Mouse (Mus musculus): ENCODE measurements around the gene Gm13697. TPM values are rescaled to one million over a fixed set of nuclear protein-coding genes. Genes with fewer than 3 reads are reported as not detected.
"Not testable (repeated sequence)": the region's sequence is repeated elsewhere in the genome, so short reads cannot be mapped to it uniquely, and the experiment has no call there.

Gene Gm13697
- polyA plus RNA-seq (2015; fragmentation: Nextera tagmentation; extraction: Ambion mirVana), result not detected in 2 replicates

- not testable (repeated sequence) for H3K9me3 ChIP-seq; ATAC-seq (ENCODE audit: insufficient number of reproducible peaks, low FRiP score, low TSS enrichment, low read depth); H3K4me3 ChIP-seq; H3K4me2 ChIP-seq; H3K4me1 ChIP-seq; H3K27me3 ChIP-seq; H3K36me3 ChIP-seq; H3K9ac ChIP-seq; H3K27ac ChIP-seq
- whole genome bisulfite sequencing, result no CpG with 5 or more reads among the region's 6 CpGs
Observed at GRCm38 (mm10) chr2:83984443-83984842, at the start of gene Gm13697. Gm13697 (plus strand) TSS chr2:83984743.

GRCm38 (mm10) chr2:83940931-83941361, 43.6 kb upstream of the Gm13697 start, which contains the start of gene Zswim2:
Zswim2 (minus strand) TSS chr2:83941228.
- no peaks in the 10 kb centered on the region for H3K27me3 ChIP-seq
- under 1% methylated on average over 20 of the region's 20 CpGs for WGBS
- H3K27ac ChIP-seq, result no peak within 1 kb of the TSS
- H3K9me3 ChIP-seq, result no peaks in the 10 kb centered on the region
- peak within 1 kb of the TSS; percentile 41 for H3K4me2 ChIP-seq
- peak within 1 kb of the TSS; percentile 23 for H3K4me3 ChIP-seq
- no peaks in the 10 kb centered on the region for H3K36me3 ChIP-seq
- no peak for ATAC-seq (ENCODE audit: insufficient number of reproducible peaks, low FRiP score, low TSS enrichment, low read depth)
- no peak within 1 kb of the TSS for H3K9ac ChIP-seq
- peaks cover 5% of the 10 kb centered on the region for H3K4me1 ChIP-seq

- H3K9me3 ChIP-seq, result no peaks in the 10 kb centered on the region
- H3K4me3 ChIP-seq, result peak overlapping the region; percentile 23; the same call in 1 of the 2 replicates
- peak overlapping the region; percentile 41 for H3K4me2 ChIP-seq
- no peaks in the 10 kb centered on the region for H3K27me3 ChIP-seq
- H3K4me1 ChIP-seq, result peaks cover 5% of the 10 kb centered on the region
- H3K36me3 ChIP-seq, result no peaks in the 10 kb centered on the region
- no peak overlapping the region for H3K9ac ChIP-seq
- no peak overlapping the region for H3K27ac ChIP-seq
- 34% methylated on average over 3 of the region's 3 CpGs for WGBS
- no peak for ATAC-seq (ENCODE audit: insufficient number of reproducible peaks, low FRiP score, low TSS enrichment, low read depth)
Observed at GRCm38 (mm10) chr2:83941378-83941777, 43.2 kb upstream of the Gm13697 start.

- H3K4me2 ChIP-seq, result no peak overlapping the region
- H3K4me3 ChIP-seq, result no peak overlapping the region
- no peaks in the 10 kb centered on the region for H3K27me3 ChIP-seq
- WGBS, result 73% methylated on average over 4 of the region's 4 CpGs
- H3K9me3 ChIP-seq, result no peaks in the 10 kb centered on the region
- H3K4me1 ChIP-seq, result peaks cover 5% of the 10 kb centered on the region
- no peak overlapping the region for H3K9ac ChIP-seq
- no peak overlapping the region for H3K27ac ChIP-seq
- ATAC-seq (ENCODE audit: insufficient number of reproducible peaks, low FRiP score, low TSS enrichment, low read depth), result no peak
- no peaks in the 10 kb centered on the region for H3K36me3 ChIP-seq
Observed at GRCm38 (mm10) chr2:83941792-83942191, 42.8 kb upstream of the Gm13697 start.

- not testable (repeated sequence) for H3K9ac ChIP-seq; ATAC-seq (ENCODE audit: insufficient number of reproducible peaks, low FRiP score, low TSS enrichment, low read depth)
- no CpG with 5 or more reads among the region's 6 CpGs for WGBS
Observed at GRCm38 (mm10) chr2:83955393-83955792, 29.1 kb upstream of the Gm13697 start, which contains the start of gene Gm13698. Gm13698 (plus strand) TSS chr2:83955693.

GRCm38 (mm10) chr2:83961203-83961602, 23.3 kb upstream of the Gm13697 start, which contains the start of gene Gm13693:
Gm13693 (plus strand) TSS chr2:83961503.
- H3K36me3 ChIP-seq; H3K4me3 ChIP-seq; H3K27ac ChIP-seq; H3K4me1 ChIP-seq; H3K9me3 ChIP-seq; ATAC-seq (ENCODE audit: insufficient number of reproducible peaks, low FRiP score, low TSS enrichment, low read depth); H3K9ac ChIP-seq; H3K27me3 ChIP-seq; H3K4me2 ChIP-seq: not testable (repeated sequence)
- WGBS, result no CpG with 5 or more reads among the region's 6 CpGs

More at GRCm38 (mm10) chr2:83955393-83955792, 29.1 kb upstream of the Gm13697 start, which contains the start of gene Gm13698:
- H3K27me3 ChIP-seq, H3K4me2 ChIP-seq, H3K9me3 ChIP-seq, H3K4me1 ChIP-seq, H3K27ac ChIP-seq, H3K36me3 ChIP-seq, H3K4me3 ChIP-seq: not testable (repeated sequence)

- no CpG with 5 or more reads among the region's 6 CpGs for WGBS
Observed at GRCm38 (mm10) chr2:83967013-83967412, 17.5 kb upstream of the Gm13697 start, which contains the start of gene Gm13695. Gm13695 (plus strand) TSS chr2:83967313.

GRCm38 (mm10) chr2:83972823-83973222, 11.7 kb upstream of the Gm13697 start, which contains the start of gene Gm13696:
Gm13696 (plus strand) TSS chr2:83973123.
- not testable (repeated sequence) for H3K27me3 ChIP-seq; H3K4me2 ChIP-seq; H3K36me3 ChIP-seq; H3K9ac ChIP-seq; ATAC-seq (ENCODE audit: insufficient number of reproducible peaks, low FRiP score, low TSS enrichment, low read depth); H3K27ac ChIP-seq; H3K4me3 ChIP-seq; H3K9me3 ChIP-seq; H3K4me1 ChIP-seq
- WGBS, result no CpG with 5 or more reads among the region's 6 CpGs

More at GRCm38 (mm10) chr2:83967013-83967412, 17.5 kb upstream of the Gm13697 start, which contains the start of gene Gm13695:
- not testable (repeated sequence) for H3K36me3 ChIP-seq; H3K4me3 ChIP-seq; H3K4me2 ChIP-seq; ATAC-seq (ENCODE audit: insufficient number of reproducible peaks, low FRiP score, low TSS enrichment, low read depth); H3K27me3 ChIP-seq; H3K27ac ChIP-seq; H3K9ac ChIP-seq; H3K4me1 ChIP-seq; H3K9me3 ChIP-seq

GRCm38 (mm10) chr2:83978633-83979032, 5.9 kb upstream of the Gm13697 start, which contains the start of gene Gm13694:
Gm13694 (plus strand) TSS chr2:83978933.
- not testable (repeated sequence) for H3K36me3 ChIP-seq; H3K4me2 ChIP-seq; H3K9ac ChIP-seq; H3K9me3 ChIP-seq; H3K27me3 ChIP-seq; ATAC-seq (ENCODE audit: insufficient number of reproducible peaks, low FRiP score, low TSS enrichment, low read depth); H3K27ac ChIP-seq; H3K4me3 ChIP-seq; H3K4me1 ChIP-seq
- WGBS, result no CpG with 5 or more reads among the region's 6 CpGs

- H3K27ac ChIP-seq; H3K4me1 ChIP-seq; H3K9ac ChIP-seq; H3K9me3 ChIP-seq; H3K4me2 ChIP-seq; H3K4me3 ChIP-seq; ATAC-seq (ENCODE audit: insufficient number of reproducible peaks, low FRiP score, low TSS enrichment, low read depth); H3K27me3 ChIP-seq; H3K36me3 ChIP-seq: not testable (repeated sequence)
- no CpG with 5 or more reads among the region's 6 CpGs for WGBS
Observed at GRCm38 (mm10) chr2:83990253-83990652, 5.7 kb downstream of the Gm13697 start, which contains the start of gene Gm13691. Gm13691 (plus strand) TSS chr2:83990553.

- H3K9ac ChIP-seq; H3K27me3 ChIP-seq; H3K4me2 ChIP-seq; H3K27ac ChIP-seq; H3K9me3 ChIP-seq; ATAC-seq (ENCODE audit: insufficient number of reproducible peaks, low FRiP score, low TSS enrichment, low read depth); H3K4me1 ChIP-seq; H3K36me3 ChIP-seq; H3K4me3 ChIP-seq: not testable (repeated sequence)
- 43% methylated on average over 8 of the region's 9 CpGs for WGBS
Observed at GRCm38 (mm10) chr2:83993639-83994255, 9.2 kb downstream of the Gm13697 start.

GRCm38 (mm10) chr2:83994526-83994925, 10.0 kb downstream of the Gm13697 start:
- H3K9ac ChIP-seq; H3K4me1 ChIP-seq; H3K4me2 ChIP-seq; H3K36me3 ChIP-seq; ATAC-seq (ENCODE audit: insufficient number of reproducible peaks, low FRiP score, low TSS enrichment, low read depth); H3K27ac ChIP-seq; H3K9me3 ChIP-seq; H3K4me3 ChIP-seq; H3K27me3 ChIP-seq: not testable (repeated sequence)
- WGBS, result 94% methylated on average over 2 of the region's 3 CpGs
